In the genomic region with DNA sequence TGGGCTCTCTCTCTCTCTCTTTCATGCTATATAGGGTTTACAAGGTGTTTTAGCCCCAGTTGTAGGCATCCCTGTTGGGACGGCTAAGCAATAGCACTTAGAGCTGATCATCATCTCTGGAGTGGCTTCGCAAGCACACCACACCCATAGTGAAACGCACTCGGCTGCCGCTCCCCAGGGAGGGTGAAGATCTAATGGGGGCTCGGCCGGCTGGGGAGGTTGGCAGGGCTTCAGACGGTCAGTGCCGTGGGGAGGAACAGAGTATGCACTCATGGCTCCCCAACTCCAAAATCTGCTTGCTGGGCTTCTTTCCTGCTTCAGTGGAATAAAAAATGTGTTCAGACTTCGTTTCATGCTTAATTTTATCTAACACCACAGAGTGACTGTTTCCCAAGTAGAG, we compare ENCODE assay signal across 14 mouse cellular contexts.
A peak's percentile ranks its signal among the peaks of the same experiment; 100 is the strongest.
DNase-seq lines count a peak whose midpoint lies in the region; ATAC-seq lines count a peak whose summit lies in the region.
"Had no signal": no experiment of that assay in that cellular context is flagged by ENCODE, and none has a peak within 500 bp of the region (broad histone marks: within the 10 kb centered on the region; RNA-seq: fewer than 3 reads in every experiment).

No protein-coding gene starts in this region.

- DNase-seq in hindbrain, embryonic 10.5 days (ENCODE audit: low spot score) = no peak
- DNase-seq in lung, postnatal 4 days = peak; percentile 30 to 67
- no peak for DNase-seq in lung, adult 18-20 months
- DNase-seq in gastrocnemius, adult 18-20 months (ENCODE audit: low spot score) = peak; percentile 48
- no peak for DNase-seq in thymus, postnatal 36 days
- no peak for DNase-seq in spleen, postnatal 36 days (ENCODE audit: low spot score in 2 of 2)
- DNase-seq: adrenal gland, postnatal 25 days; heart, postnatal 36 days; liver, embryonic 13.5 days; spleen, adult 18-20 months had no signal

- H3K4me1 ChIP-seq in hindbrain, embryonic 13.5 days (replicated peaks) = peaks cover 58% of the 10 kb centered on the region
- peaks cover 82% of the 10 kb centered on the region for H3K4me1 ChIP-seq in hindbrain, embryonic 10.5 days (replicated peaks)
- peaks cover 73% of the 10 kb centered on the region for H3K4me1 ChIP-seq in neural tube, embryonic 13.5 days (replicated peaks)
- H3K4me1 ChIP-seq: liver, embryonic 13.5 days had no signal

- no peaks in the 10 kb centered on the region for H3K36me3 ChIP-seq in hindbrain, embryonic 13.5 days
- H3K36me3 ChIP-seq in hindbrain, embryonic 10.5 days = no peaks in the 10 kb centered on the region
- no peaks in the 10 kb centered on the region for H3K36me3 ChIP-seq in neural tube, embryonic 13.5 days
- H3K36me3 ChIP-seq: embryonic facial prominence, embryonic 12.5 days; liver, embryonic 13.5 days had no signal

- ATAC-seq in hindbrain, embryonic 13.5 days (ENCODE audit: low FRiP score) = no peak
- no peak for ATAC-seq in neural tube, embryonic 13.5 days (ENCODE audit: low read depth)

- H3K4me3 ChIP-seq in hindbrain, embryonic 13.5 days = no peak overlapping the region
- no peak overlapping the region for H3K4me3 ChIP-seq in hindbrain, embryonic 10.5 days
- no peak overlapping the region for H3K4me3 ChIP-seq in neural tube, embryonic 13.5 days
- H3K4me3 ChIP-seq: embryonic facial prominence, embryonic 12.5 days; liver, embryonic 13.5 days had no signal

- no peaks in the 10 kb centered on the region for H3K9me3 ChIP-seq in hindbrain, embryonic 13.5 days
- H3K9me3 ChIP-seq in hindbrain, embryonic 10.5 days = no peaks in the 10 kb centered on the region
- no peaks in the 10 kb centered on the region for H3K9me3 ChIP-seq in neural tube, embryonic 13.5 days
- H3K9me3 ChIP-seq: embryonic facial prominence, embryonic 12.5 days; liver, embryonic 13.5 days had no signal

- 0 out of 2 replicates have a peak overlapping the region, but pooled peaks have one; percentile 35 for H3K27ac ChIP-seq in hindbrain, embryonic 13.5 days
- no peak overlapping the region for H3K27ac ChIP-seq in hindbrain, embryonic 10.5 days
- H3K27ac ChIP-seq in neural tube, embryonic 13.5 days (replicated peaks) = peak overlapping the region; percentile 61
- H3K27ac ChIP-seq: embryonic facial prominence, embryonic 12.5 days; kidney, postnatal 0 days; liver, embryonic 13.5 days had no signal

- H3K27me3 ChIP-seq in hindbrain, embryonic 13.5 days = no peaks in the 10 kb centered on the region
- no peaks in the 10 kb centered on the region for H3K27me3 ChIP-seq in hindbrain, embryonic 10.5 days (ENCODE audit: insufficient read depth, poor library complexity, severe bottlenecking)
- no peaks in the 10 kb centered on the region for H3K27me3 ChIP-seq in neural tube, embryonic 13.5 days
- H3K27me3 ChIP-seq: embryonic facial prominence, embryonic 12.5 days; liver, embryonic 13.5 days had no signal

- WGBS in hindbrain, embryonic 13.5 days = 61% methylated on average over 10 of the region's 10 CpGs
- WGBS in hindbrain, embryonic 10.5 days = 71% methylated on average over 10 of the region's 10 CpGs
- 57% methylated on average over 10 of the region's 10 CpGs for WGBS in neural tube, embryonic 13.5 days

- no peak overlapping the region for H3K9ac ChIP-seq in hindbrain, embryonic 13.5 days
- H3K9ac ChIP-seq in neural tube, embryonic 13.5 days = no peak overlapping the region
- H3K9ac ChIP-seq: embryonic facial prominence, embryonic 12.5 days; liver, embryonic 13.5 days had no signal

- H3K4me2 ChIP-seq in hindbrain, embryonic 13.5 days = no peak overlapping the region
- H3K4me2 ChIP-seq in neural tube, embryonic 13.5 days = no peak overlapping the region
- H3K4me2 ChIP-seq: embryonic facial prominence, embryonic 12.5 days; liver, embryonic 13.5 days had no signal

Comparison
In these comparisons a context has a peak if more than half of its experiments do, and no peak if none do; other contexts are left out.
1. DNase-seq: peak in lung, postnatal 4 days (2 of 2) and gastrocnemius, adult 18-20 months (single experiment); none in hindbrain, embryonic 10.5 days (single experiment), lung, adult 18-20 months (0 of 2), thymus, postnatal 36 days (0 of 2) and spleen, postnatal 36 days (0 of 2).